Mouse (Mus musculus) cortical plate, adult 2 months (tissue): Measurements from ENCODE around the gene Bach2. TPM values are rescaled to one million over a fixed set of nuclear protein-coding genes. Genes with fewer than 3 reads are reported as not detected.

ENCODE experiments used
- H3K27ac ChIP-seq: fragments of 200-500 bp; 2 replicates; pipeline ENCODE4 v1.5.1; 2012; ENCODE audit warnings: low read length, control low read depth, inconsistent platforms; ENCODE audit not compliant: insufficient read depth
- H3K4me1 ChIP-seq: fragments of 200-500 bp; 2 replicates; pipeline ENCODE4 v1.6.1; 2011; ENCODE audit warnings: low read length; ENCODE audit not compliant: control insufficient read depth, insufficient read depth
- H3K4me3 ChIP-seq: fragments of 200-500 bp; 2 replicates; pipeline ENCODE4 v1.5.1; 2011; ENCODE audit warnings: mild to moderate bottlenecking, low read length, control low read depth; ENCODE audit not compliant: insufficient read depth
- CTCF ChIP-seq: fragments of 200-500 bp; IDR thresholded peaks from 2 replicates; pipeline ENCODE4 v1.5.1; 2011; ENCODE audit warnings: mild to moderate bottlenecking, control low read depth, low read length; ENCODE audit not compliant: insufficient read depth; ENCODE audit errors: extremely low read depth
- POLR2A ChIP-seq: fragments of 200-500 bp; IDR thresholded peaks from 2 replicates; pipeline ENCODE4 v1.6.1; 2011; ENCODE audit warnings: mild to moderate bottlenecking, low read length, control low read depth; ENCODE audit not compliant: insufficient read depth; ENCODE audit errors: extremely low read depth
- polyA plus RNA-seq: library from polyadenylated mRNA; depleted of rRNA; stranded (reverse); fragments of >200 nt; gene quantifications from 2 replicates; pipeline ENCODE4 v1.2.3, GENCODE M21; 2012

The Bach2 gene
- polyA plus RNA-seq, 1 experiment, result 5.4 TPM

GRCm38 (mm10) chr4:32518842-32519578 lies 280.4 kb downstream of the Bach2 start:
- no peak overlapping the region for H3K4me3 ChIP-seq
- no peak for TF ChIP-seq CTCF
- H3K27ac ChIP-seq, result no peak overlapping the region
- no peaks in the 10 kb centered on the region; the same call in 1 of the 2 replicates for H3K4me1 ChIP-seq

GRCm38 (mm10) chr4:32520628-32521360 lies 282.2 kb downstream of the Bach2 start:
- no peak overlapping the region for H3K27ac ChIP-seq
- no peaks in the 10 kb centered on the region; the same call in 1 of the 2 replicates for H3K4me1 ChIP-seq
- no peak for TF ChIP-seq POLR2A
- TF ChIP-seq CTCF, result no peak
- H3K4me3 ChIP-seq, result no peak overlapping the region

GRCm38 (mm10) chr4:32521361-32521740 lies 282.7 kb downstream of the Bach2 start:
- TF ChIP-seq CTCF (no peak), POLR2A (no peak)
- Histone ChIP-seq H3K27ac (no peak overlapping the region), H3K4me3 (no peak overlapping the region), H3K4me1 (no peaks in the 10 kb centered on the region; the same call in 1 of the 2 replicates)

- Histone ChIP-seq H3K4me1 (peaks cover 1% of the 10 kb centered on the region; the same call in 1 of the 2 replicates), H3K4me3 (no peak overlapping the region), H3K27ac (no peak overlapping the region)
- TF ChIP-seq CTCF (no peak), POLR2A (no peak)
Observed at GRCm38 (mm10) chr4:32522013-32522412, 283.4 kb downstream of the Bach2 start.

- Histone ChIP-seq H3K4me1 (peaks cover 2% of the 10 kb centered on the region; the same call in 1 of the 2 replicates), H3K4me3 (no peak overlapping the region), H3K27ac (no peak overlapping the region)
- TF ChIP-seq POLR2A (no peak), CTCF (no peak)
Observed at GRCm38 (mm10) chr4:32524282-32524681, 285.7 kb downstream of the Bach2 start.

GRCm38 (mm10) chr4:32525000-32525399 lies 286.4 kb downstream of the Bach2 start:
- peaks cover 7% of the 10 kb centered on the region; the same call in 1 of the 2 replicates for H3K4me1 ChIP-seq
- no peak overlapping the region for H3K27ac ChIP-seq
- H3K4me3 ChIP-seq, result no peak overlapping the region
- TF ChIP-seq CTCF, result no peak
- no peak for TF ChIP-seq POLR2A

GRCm38 (mm10) chr4:32526228-32526836 lies 287.7 kb downstream of the Bach2 start:
- H3K27ac ChIP-seq, result no peak overlapping the region
- no peak overlapping the region for H3K4me3 ChIP-seq
- H3K4me1 ChIP-seq, result peaks cover 9% of the 10 kb centered on the region
- TF ChIP-seq POLR2A, result no peak
- TF ChIP-seq CTCF, result no peak

GRCm38 (mm10) chr4:32529443-32529995 lies 290.9 kb downstream of the Bach2 start:
- H3K4me3 ChIP-seq, result no peak overlapping the region
- peaks cover 13% of the 10 kb centered on the region for H3K4me1 ChIP-seq
- H3K27ac ChIP-seq, result no peak overlapping the region
- TF ChIP-seq POLR2A (no peak), CTCF (no peak)

- Histone ChIP-seq H3K4me3 (peak overlapping the region; percentile 30), H3K27ac (peak overlapping the region; percentile 69), H3K4me1 (peaks cover 13% of the 10 kb centered on the region)
- no peak for TF ChIP-seq CTCF
- no peak for TF ChIP-seq POLR2A
Observed at GRCm38 (mm10) chr4:32530421-32530920, 291.9 kb downstream of the Bach2 start.
